Mouse (Mus musculus): ENCODE measurements around the gene Sh3bp4. TPM values are rescaled to one million over a fixed set of nuclear protein-coding genes. Genes with fewer than 3 reads are reported as not detected.

Gene Sh3bp4
- polyA plus RNA-seq, 1 experiment = 20.3 TPM

- TF ChIP-seq POLR2A (IDR thresholded peaks at IDR 0.05; ENCODE audit: borderline replicate concordance, extremely low read depth, insufficient read depth, insufficient read length, poor library complexity, severe bottlenecking) = no peak
- no peak for TF ChIP-seq CTCF (IDR thresholded peaks at IDR 0.05; ENCODE audit: borderline replicate concordance, extremely low read depth, insufficient read depth, insufficient read length)
- no peak for DNase-seq (ENCODE audit: low read depth)
Measured at GRCm38 (mm10) chr1:89110767-89111534, 40.7 kb downstream of the Sh3bp4 start.

GRCm38 (mm10) chr1:89112544-89112943 is 42.3 kb downstream of the Sh3bp4 start:
- no peak for DNase-seq (ENCODE audit: low read depth)
- TF ChIP-seq POLR2A (IDR thresholded peaks at IDR 0.05; ENCODE audit: borderline replicate concordance, extremely low read depth, insufficient read depth, insufficient read length, poor library complexity, severe bottlenecking) = no peak
- no peak for TF ChIP-seq CTCF (IDR thresholded peaks at IDR 0.05; ENCODE audit: borderline replicate concordance, extremely low read depth, insufficient read depth, insufficient read length)

- TF ChIP-seq CTCF (IDR thresholded peaks at IDR 0.05; ENCODE audit: borderline replicate concordance, extremely low read depth, insufficient read depth, insufficient read length) (no peak), POLR2A (IDR thresholded peaks at IDR 0.05; ENCODE audit: borderline replicate concordance, extremely low read depth, insufficient read depth, insufficient read length, poor library complexity, severe bottlenecking) (no peak)
- DNase-seq (ENCODE audit: low read depth) = no peak
Measured at GRCm38 (mm10) chr1:89113731-89114130, 43.5 kb downstream of the Sh3bp4 start.

GRCm38 (mm10) chr1:89117062-89117461 is 46.8 kb downstream of the Sh3bp4 start:
- DNase-seq (ENCODE audit: low read depth) = no peak
- TF ChIP-seq CTCF (IDR thresholded peaks at IDR 0.05; ENCODE audit: borderline replicate concordance, extremely low read depth, insufficient read depth, insufficient read length) = no peak
- no peak for TF ChIP-seq POLR2A (IDR thresholded peaks at IDR 0.05; ENCODE audit: borderline replicate concordance, extremely low read depth, insufficient read depth, insufficient read length, poor library complexity, severe bottlenecking)

GRCm38 (mm10) chr1:89118076-89118475 is 47.9 kb downstream of the Sh3bp4 start:
- no peak for DNase-seq (ENCODE audit: low read depth)
- no peak for TF ChIP-seq POLR2A (IDR thresholded peaks at IDR 0.05; ENCODE audit: borderline replicate concordance, extremely low read depth, insufficient read depth, insufficient read length, poor library complexity, severe bottlenecking)
- TF ChIP-seq CTCF (IDR thresholded peaks at IDR 0.05; ENCODE audit: borderline replicate concordance, extremely low read depth, insufficient read depth, insufficient read length) = no peak

- TF ChIP-seq CTCF (IDR thresholded peaks at IDR 0.05; ENCODE audit: borderline replicate concordance, extremely low read depth, insufficient read depth, insufficient read length) (no peak), POLR2A (IDR thresholded peaks at IDR 0.05; ENCODE audit: borderline replicate concordance, extremely low read depth, insufficient read depth, insufficient read length, poor library complexity, severe bottlenecking) (no peak)
Measured at GRCm38 (mm10) chr1:89118836-89119235, 48.6 kb downstream of the Sh3bp4 start.

GRCm38 (mm10) chr1:89120290-89120689 is 50.1 kb downstream of the Sh3bp4 start:
- TF ChIP-seq POLR2A (IDR thresholded peaks at IDR 0.05; ENCODE audit: borderline replicate concordance, extremely low read depth, insufficient read depth, insufficient read length, poor library complexity, severe bottlenecking) = no peak
- TF ChIP-seq CTCF (IDR thresholded peaks at IDR 0.05; ENCODE audit: borderline replicate concordance, extremely low read depth, insufficient read depth, insufficient read length) = no peak
- DNase-seq (ENCODE audit: low read depth) = no peak

More at GRCm38 (mm10) chr1:89118836-89119235, 48.6 kb downstream of the Sh3bp4 start:
- no peak for DNase-seq (ENCODE audit: low read depth)

- peak; percentile 55 for DNase-seq (ENCODE audit: low read depth)
- TF ChIP-seq POLR2A (IDR thresholded peaks at IDR 0.05; ENCODE audit: borderline replicate concordance, extremely low read depth, insufficient read depth, insufficient read length, poor library complexity, severe bottlenecking) (no peak), CTCF (IDR thresholded peaks at IDR 0.05; ENCODE audit: borderline replicate concordance, extremely low read depth, insufficient read depth, insufficient read length) (no peak)
Measured at GRCm38 (mm10) chr1:89121466-89121865, 51.3 kb downstream of the Sh3bp4 start.

GRCm38 (mm10) chr1:89122376-89122775 is 52.2 kb downstream of the Sh3bp4 start:
- no peak for TF ChIP-seq POLR2A (IDR thresholded peaks at IDR 0.05; ENCODE audit: borderline replicate concordance, extremely low read depth, insufficient read depth, insufficient read length, poor library complexity, severe bottlenecking)
- no peak for TF ChIP-seq CTCF (IDR thresholded peaks at IDR 0.05; ENCODE audit: borderline replicate concordance, extremely low read depth, insufficient read depth, insufficient read length)
- no peak for DNase-seq (ENCODE audit: low read depth)

- TF ChIP-seq POLR2A (IDR thresholded peaks at IDR 0.05; ENCODE audit: borderline replicate concordance, extremely low read depth, insufficient read depth, insufficient read length, poor library complexity, severe bottlenecking) (no peak), CTCF (IDR thresholded peaks at IDR 0.05; ENCODE audit: borderline replicate concordance, extremely low read depth, insufficient read depth, insufficient read length) (no peak)
- no peak for DNase-seq (ENCODE audit: low read depth)
Measured at GRCm38 (mm10) chr1:89124076-89124475, 53.9 kb downstream of the Sh3bp4 start.

- peak; percentile 20; the same call in 1 of the 2 replicates for TF ChIP-seq CTCF (IDR thresholded peaks at IDR 0.05; ENCODE audit: borderline replicate concordance, extremely low read depth, insufficient read depth, insufficient read length)
- no peak for TF ChIP-seq POLR2A (IDR thresholded peaks at IDR 0.05; ENCODE audit: borderline replicate concordance, extremely low read depth, insufficient read depth, insufficient read length, poor library complexity, severe bottlenecking)
- no peak for DNase-seq (ENCODE audit: low read depth)
Measured at GRCm38 (mm10) chr1:89127163-89127562, 56.9 kb downstream of the Sh3bp4 start.

- TF ChIP-seq CTCF (IDR thresholded peaks at IDR 0.05; ENCODE audit: borderline replicate concordance, extremely low read depth, insufficient read depth, insufficient read length) = no peak
- no peak for TF ChIP-seq POLR2A (IDR thresholded peaks at IDR 0.05; ENCODE audit: borderline replicate concordance, extremely low read depth, insufficient read depth, insufficient read length, poor library complexity, severe bottlenecking)
- peak; percentile 21 for DNase-seq (ENCODE audit: low read depth)
Measured at GRCm38 (mm10) chr1:89130429-89130828, 60.2 kb downstream of the Sh3bp4 start.
